Mouse (Mus musculus): ENCODE data around the gene 2210407C18Rik. TPM values are rescaled to one million over a fixed set of nuclear protein-coding genes. Genes with fewer than 3 reads are reported as not detected.
A peak's percentile ranks its signal among the peaks of the same experiment; 100 is the strongest.

2210407C18Rik gene
- polyA plus RNA-seq, 2 experiments: not detected

GRCm38 (mm10) chr11:58602800-58603560, 12.9 kb downstream of the 2210407C18Rik start:
- no peak overlapping the region for H3K4me2 ChIP-seq (ENCODE audit: low read depth)
- H3K27me3 ChIP-seq (ENCODE audit: control insufficient read depth, insufficient read depth, low read length): no peaks in the 10 kb centered on the region
- WGBS (ENCODE audit: insufficient replicate concordance): 59% methylated on average over 6 of the region's 6 CpGs
- H3K9ac ChIP-seq (replicated peaks): no peak overlapping the region
- no peaks in the 10 kb centered on the region for H3K9me3 ChIP-seq (ENCODE audit: control insufficient read depth, low read length)
- peaks cover 3 to 8% of the 10 kb centered on the region in 2 experiments; a peak in 1 of 4 replicates for H3K4me1 ChIP-seq (replicated peaks; ENCODE audit: control insufficient read depth in 2 of 2, insufficient read depth in 2 of 2, low read length in 1 of 2)
- ATAC-seq (ENCODE audit: insufficient read depth): no peak
- TF ChIP-seq EP300 (IDR thresholded peaks at IDR 0.05; ENCODE audit: low read depth): no peak
- TF ChIP-seq CTCF (IDR thresholded peaks at IDR 0.05; ENCODE audit: low read depth): no peak
- H3K27ac ChIP-seq: no peak overlapping the region
- no peaks in the 10 kb centered on the region for H3K36me3 ChIP-seq (replicated peaks; ENCODE audit: control insufficient read depth, insufficient read depth, low read depth)
- H3K4me3 ChIP-seq (ENCODE audit: insufficient read depth in 1 of 2, low read depth in 2 of 2, low read length in 2 of 2): no peak overlapping the region
- no peak for DNase-seq (ENCODE audit: low read depth in 3 of 3, low spot score in 3 of 3)

- ATAC-seq (ENCODE audit: insufficient read depth): no peak
- Histone ChIP-seq H3K9me3 (ENCODE audit: control insufficient read depth, low read length) (no peaks in the 10 kb centered on the region), H3K9ac (replicated peaks) (no peak overlapping the region), H3K4me1 (replicated peaks; ENCODE audit: control insufficient read depth in 2 of 2, insufficient read depth in 2 of 2, low read length in 1 of 2) (peaks cover 3 to 8% of the 10 kb centered on the region in 2 experiments; a peak in 1 of 4 replicates), H3K27ac (no peak overlapping the region), H3K4me2 (ENCODE audit: low read depth) (no peak overlapping the region), H3K4me3 (ENCODE audit: insufficient read depth in 1 of 2, low read depth in 2 of 2, low read length in 2 of 2) (no peak overlapping the region), H3K36me3 (replicated peaks; ENCODE audit: control insufficient read depth, insufficient read depth, low read depth) (no peaks in the 10 kb centered on the region), H3K27me3 (ENCODE audit: control insufficient read depth, insufficient read depth, low read length) (no peaks in the 10 kb centered on the region)
- no peak for TF ChIP-seq EP300 (IDR thresholded peaks at IDR 0.05; ENCODE audit: low read depth)
- TF ChIP-seq CTCF (IDR thresholded peaks at IDR 0.05; ENCODE audit: low read depth): no peak
- DNase-seq (ENCODE audit: low read depth in 3 of 3, low spot score in 3 of 3): no peak
These were observed 13.8 kb downstream of the 2210407C18Rik start for GRCm38 (mm10) chr11:58602062-58602461.

DNA sequence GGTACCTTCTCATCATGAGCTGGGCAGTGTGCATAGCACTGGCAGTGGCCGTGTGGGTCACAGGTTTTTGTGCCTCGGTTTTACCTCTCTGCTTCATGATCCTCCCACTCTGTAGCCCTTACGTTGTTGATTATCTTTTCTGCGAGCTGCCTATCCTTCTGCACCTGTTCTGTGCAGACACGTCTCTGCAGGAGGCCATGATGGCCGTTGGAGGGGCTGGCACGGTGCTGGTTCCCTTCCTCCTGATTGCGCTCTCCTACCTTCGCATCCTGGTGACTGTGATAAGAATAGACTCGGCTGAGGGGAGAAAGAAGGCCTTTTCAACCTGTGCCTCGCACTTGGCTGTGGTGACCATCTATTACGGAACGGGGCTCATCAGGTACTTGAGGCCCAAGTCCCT, 18.0 kb downstream of the 2210407C18Rik start:
- ATAC-seq (ENCODE audit: insufficient read depth): no peak
- H3K27me3 ChIP-seq (ENCODE audit: control insufficient read depth, insufficient read depth, low read length): no peaks in the 10 kb centered on the region
- H3K9me3 ChIP-seq (ENCODE audit: control insufficient read depth, low read length): no peaks in the 10 kb centered on the region
- peaks cover 0 to 2% of the 10 kb centered on the region in 2 experiments; a peak in 1 of 4 replicates for H3K4me1 ChIP-seq (replicated peaks; ENCODE audit: control insufficient read depth in 2 of 2, insufficient read depth in 2 of 2, low read length in 1 of 2)
- no peak overlapping the region for H3K4me2 ChIP-seq (ENCODE audit: low read depth)
- H3K27ac ChIP-seq: no peak overlapping the region
- H3K9ac ChIP-seq (replicated peaks): no peak overlapping the region
- WGBS (ENCODE audit: insufficient replicate concordance): 55% methylated on average over 13 of the region's 13 CpGs
- no peak overlapping the region for H3K4me3 ChIP-seq (ENCODE audit: insufficient read depth in 1 of 2, low read depth in 2 of 2, low read length in 2 of 2)
- no peaks in the 10 kb centered on the region for H3K36me3 ChIP-seq (replicated peaks; ENCODE audit: control insufficient read depth, insufficient read depth, low read depth)
- TF ChIP-seq EP300 (IDR thresholded peaks at IDR 0.05; ENCODE audit: low read depth) (no peak), CTCF (IDR thresholded peaks at IDR 0.05; ENCODE audit: low read depth) (no peak)
- DNase-seq (ENCODE audit: low read depth in 3 of 3, low spot score in 3 of 3): peak in 2 of 3 experiments; percentile 67 to 68

- no peak within 1 kb of the TSS for H3K4me2 ChIP-seq (ENCODE audit: low read depth)
- H3K27ac ChIP-seq: no peak within 1 kb of the TSS
- no peaks in the 10 kb centered on the region for H3K27me3 ChIP-seq (ENCODE audit: control insufficient read depth, insufficient read depth, low read length)
- no peak within 1 kb of the TSS for H3K4me3 ChIP-seq (ENCODE audit: insufficient read depth in 1 of 2, low read depth in 2 of 2, low read length in 2 of 2)
- DNase-seq (ENCODE audit: low read depth in 3 of 3, low spot score in 3 of 3): no peak
- H3K9me3 ChIP-seq (ENCODE audit: control insufficient read depth, low read length): no peaks in the 10 kb centered on the region
- TF ChIP-seq CTCF (IDR thresholded peaks at IDR 0.05; ENCODE audit: low read depth): no peak
- TF ChIP-seq EP300 (IDR thresholded peaks at IDR 0.05; ENCODE audit: low read depth): no peak
- ATAC-seq (ENCODE audit: insufficient read depth): no peak
- H3K9ac ChIP-seq (replicated peaks): no peak within 1 kb of the TSS
- 58% methylated on average over 6 of the region's 6 CpGs for WGBS (ENCODE audit: insufficient replicate concordance)
- H3K4me1 ChIP-seq (replicated peaks; ENCODE audit: control insufficient read depth in 2 of 2, insufficient read depth in 2 of 2, low read length in 1 of 2): peaks cover 0 to 2% of the 10 kb centered on the region in 2 experiments; a peak in 1 of 4 replicates
- no peaks in the 10 kb centered on the region for H3K36me3 ChIP-seq (replicated peaks; ENCODE audit: control insufficient read depth, insufficient read depth, low read depth)
These were observed 21.1 kb downstream of the 2210407C18Rik start, which contains the start of gene Olfr324 for GRCm38 (mm10) chr11:58594814-58595213. Olfr324 (plus strand) TSS chr11:58595114.

DNA sequence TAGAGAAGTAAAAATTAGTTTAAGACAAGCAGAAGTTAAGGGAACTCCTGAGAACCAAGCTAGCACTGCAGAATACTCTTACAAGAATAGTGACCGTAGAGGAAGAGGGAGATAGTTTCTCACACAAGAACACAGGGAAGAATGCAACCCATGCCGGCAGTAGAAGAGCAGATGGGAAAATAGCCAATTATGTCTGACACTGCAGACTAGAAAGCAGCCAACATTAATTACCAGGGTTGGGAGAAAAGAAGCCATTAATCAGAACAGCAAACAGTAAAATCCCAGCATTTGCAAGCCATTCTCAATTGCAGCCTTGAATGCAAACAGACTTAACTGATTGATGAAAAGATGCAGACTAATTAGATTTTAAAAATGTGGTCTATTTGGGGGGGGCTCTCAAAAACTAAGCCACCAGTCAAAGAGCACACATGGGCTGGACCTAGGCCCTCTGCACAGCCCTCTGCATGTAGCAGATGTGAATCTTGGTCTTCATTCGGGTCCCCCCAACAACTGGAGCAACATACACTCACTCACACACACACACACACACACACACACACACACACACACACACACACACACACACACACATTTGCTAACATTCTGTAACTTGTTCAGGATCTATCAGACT, 27.1 kb downstream of the 2210407C18Rik start:
- WGBS (ENCODE audit: insufficient replicate concordance): 62% methylated on average over 3 of the region's 3 CpGs
- Histone ChIP-seq H3K9ac (replicated peaks) (no peak overlapping the region), H3K4me2 (ENCODE audit: low read depth) (no peak overlapping the region), H3K36me3 (replicated peaks; ENCODE audit: control insufficient read depth, insufficient read depth, low read depth) (no peaks in the 10 kb centered on the region), H3K4me1 (replicated peaks; ENCODE audit: control insufficient read depth in 2 of 2, insufficient read depth in 2 of 2, low read length in 1 of 2) (peaks cover 17 to 35% of the 10 kb centered on the region in 2 experiments), H3K9me3 (ENCODE audit: control insufficient read depth, low read length) (no peaks in the 10 kb centered on the region), H3K27me3 (ENCODE audit: control insufficient read depth, insufficient read depth, low read length) (no peaks in the 10 kb centered on the region), H3K4me3 (ENCODE audit: insufficient read depth in 1 of 2, low read depth in 2 of 2, low read length in 2 of 2) (no peak overlapping the region), H3K27ac (no peak overlapping the region)
- TF ChIP-seq CTCF (IDR thresholded peaks at IDR 0.05; ENCODE audit: low read depth) (no peak), EP300 (IDR thresholded peaks at IDR 0.05; ENCODE audit: low read depth) (no peak)
- no peak for ATAC-seq (ENCODE audit: insufficient read depth)
- DNase-seq (ENCODE audit: low read depth in 3 of 3, low spot score in 3 of 3): no peak

Measured in liver, embryonic 14.5 days (tissue).